Mouse (Mus musculus) kidney, adult 2 months (tissue): Measurements from ENCODE around the gene Trpc4ap. TPM values are rescaled to one million over a fixed set of nuclear protein-coding genes. Genes with fewer than 3 reads are reported as not detected.
"Not testable (repeated sequence)": the region's sequence is repeated elsewhere in the genome, so short reads cannot be mapped to it uniquely, and the experiment has no call there.

ENCODE experiments used
- DNase-seq: peaks from one replicate; pipeline ENCODE4 v3.0.0; 2021
- H3K27ac ChIP-seq: fragments of 200-500 bp; 2 replicates; pipeline ENCODE4 v1.5.1; 2012; ENCODE audit warnings: low read depth, low read length, control low read depth, inconsistent platforms; ENCODE audit not compliant: insufficient read depth
- H3K27me3 ChIP-seq: fragments of 200-500 bp; replicated peaks from 2 replicates; pipeline ENCODE4 v1.6.1; 2012; ENCODE audit warnings: mild to moderate bottlenecking, moderate library complexity, low read length, inconsistent platforms; ENCODE audit not compliant: control insufficient read depth, insufficient read depth
- H3K36me3 ChIP-seq: fragments of 200-500 bp; 2 replicates; pipeline ENCODE4 v1.6.1; 2012; ENCODE audit warnings: mild to moderate bottlenecking, moderate library complexity, low read length, inconsistent platforms; ENCODE audit not compliant: control insufficient read depth, insufficient read depth
- H3K4me1 ChIP-seq: fragments of 200-500 bp; 2 replicates; pipeline ENCODE4 v1.6.1; 2011; ENCODE audit warnings: low read length; ENCODE audit not compliant: control insufficient read depth, insufficient read depth
- H3K4me3 ChIP-seq: fragments of 200-500 bp; 2 replicates; pipeline ENCODE4 v1.5.1; 2011; ENCODE audit warnings: mild to moderate bottlenecking, low read depth, low read length, control low read depth; ENCODE audit not compliant: insufficient read depth
- CTCF ChIP-seq: fragments of 200-500 bp; conservative IDR thresholded peaks from 2 replicates; pipeline ENCODE4 v1.5.1; 2011; ENCODE audit warnings: low read depth, mild to moderate bottlenecking, control low read depth, low read length, moderate library complexity, mixed read lengths; ENCODE audit not compliant: insufficient read depth, insufficient read length
- POLR2A ChIP-seq: fragments of 200-500 bp; IDR thresholded peaks from one replicate; pipeline ENCODE4 v1.6.1; 2011; ENCODE audit warnings: low read depth, low read length, control low read depth
- WGBS: fragments of 180-500 bp; shearing (Covaris S2); methylation state at CpG from one replicate; pipeline ENCODE4 v1.1.7; 2018; 5-methylcytosine and 5-hydroxymethylcytosine counted together
- polyA plus RNA-seq: library from polyadenylated mRNA; depleted of rRNA; stranded (reverse); fragments of >200 nt; gene quantifications from 2 replicates; pipeline ENCODE4 v1.2.3, GENCODE M21; 2012

Trpc4ap gene
- polyA plus RNA-seq, 1 experiment = 110 TPM

DNA sequence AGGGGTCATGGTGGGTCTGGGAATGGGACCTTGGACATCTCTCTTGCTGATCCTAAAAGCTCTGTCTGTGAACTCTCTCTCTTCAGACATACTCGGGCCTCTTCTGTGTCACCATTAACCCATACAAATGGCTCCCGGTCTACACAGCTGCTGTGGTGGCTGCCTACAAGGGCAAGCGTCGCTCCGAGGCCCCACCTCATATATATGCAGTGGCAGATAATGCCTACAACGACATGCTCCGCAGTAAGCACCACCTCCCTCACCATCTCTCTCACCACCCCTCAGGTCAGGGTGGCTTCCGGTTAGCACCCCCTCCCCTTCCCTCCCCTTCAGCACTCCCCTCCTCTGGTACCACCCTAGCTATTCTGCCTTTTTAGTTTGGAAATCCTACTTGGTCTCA, 78.2 kb downstream of the Trpc4ap start:
- peaks cover 3% of the 10 kb centered on the region; the same call in 1 of the 2 replicates for H3K4me1 ChIP-seq
- DNase-seq = no peak
- TF ChIP-seq POLR2A = no peak
- no peak for TF ChIP-seq CTCF
- no peaks in the 10 kb centered on the region for H3K36me3 ChIP-seq
- H3K27me3 ChIP-seq = no peaks in the 10 kb centered on the region
- no peak overlapping the region for H3K4me3 ChIP-seq
- H3K27ac ChIP-seq = no peak overlapping the region
- WGBS = 75% methylated on average over 8 of the region's 8 CpGs

DNA sequence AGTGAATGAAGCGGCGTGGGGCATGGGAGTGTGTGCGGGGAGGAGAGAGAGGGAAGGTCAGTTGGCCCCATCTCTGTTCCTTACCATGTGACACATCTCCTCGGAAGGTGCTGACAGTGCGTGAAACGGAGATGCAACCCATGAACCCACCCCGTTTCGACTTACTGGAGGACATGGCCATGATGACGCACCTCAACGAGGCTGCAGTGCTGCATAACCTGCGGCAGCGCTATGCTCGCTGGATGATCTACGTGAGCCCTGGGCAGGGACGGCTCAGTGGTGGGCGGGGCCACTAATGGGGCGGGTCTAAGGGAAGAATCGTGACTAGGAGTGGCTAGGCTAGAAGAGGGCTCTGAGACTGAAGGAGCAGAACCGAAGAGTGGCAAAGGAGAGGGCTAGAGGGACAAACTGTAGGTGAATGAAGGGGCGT, 78.8 kb downstream of the Trpc4ap start:
- peak; percentile 76 for DNase-seq
- TF ChIP-seq CTCF (no peak), POLR2A (no peak)
- Histone ChIP-seq H3K27me3 (no peaks in the 10 kb centered on the region), H3K4me3 (peak overlapping the region; percentile 31), H3K4me1 (peaks cover 3% of the 10 kb centered on the region; the same call in 1 of the 2 replicates), H3K36me3 (no peaks in the 10 kb centered on the region), H3K27ac (no peak overlapping the region)
- WGBS = 9% methylated on average over 20 of the region's 20 CpGs

DNA sequence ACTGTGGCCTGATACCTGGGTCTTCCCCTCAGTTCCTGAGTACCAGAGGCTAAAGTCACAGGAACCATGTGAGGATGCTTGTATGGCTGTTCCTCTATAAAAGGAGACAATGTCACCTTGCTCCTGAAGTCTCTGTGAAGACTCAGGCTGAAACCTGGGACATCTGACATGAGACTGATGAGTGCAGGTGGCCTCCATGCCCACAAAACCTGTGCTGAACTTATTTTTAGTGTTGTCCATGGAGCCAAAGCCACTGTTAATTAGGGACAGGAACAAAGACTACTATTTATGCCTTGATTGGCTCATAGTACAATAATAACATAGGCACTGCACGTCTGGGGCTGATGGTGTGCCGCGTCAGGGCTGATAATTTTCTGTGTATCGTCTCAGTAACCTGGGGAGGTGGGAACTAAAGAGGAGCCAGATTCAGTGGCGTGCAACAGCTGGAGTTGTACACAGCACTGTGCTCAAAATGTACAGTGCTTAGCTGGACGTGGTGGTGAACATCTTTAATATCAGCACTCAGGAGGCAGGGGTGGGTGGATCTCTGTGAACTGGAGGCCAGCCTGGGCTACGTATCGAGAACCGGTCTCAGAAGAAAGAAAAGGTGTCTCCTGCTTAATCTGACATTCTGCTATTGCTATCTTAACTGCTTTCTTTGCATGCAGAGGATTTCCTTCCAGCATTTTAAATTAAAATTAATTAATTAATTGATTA, 80.2 kb downstream of the Trpc4ap start:
- Histone ChIP-seq H3K4me3 (no peak overlapping the region), H3K36me3 (no peaks in the 10 kb centered on the region), H3K27ac (no peak overlapping the region), H3K27me3 (no peaks in the 10 kb centered on the region), H3K4me1 (peaks cover 3% of the 10 kb centered on the region; the same call in 1 of the 2 replicates)
- DNase-seq = no peak
- 88% methylated on average over 9 of the region's 9 CpGs for WGBS
- TF ChIP-seq POLR2A (no peak), CTCF (no peak)

DNA sequence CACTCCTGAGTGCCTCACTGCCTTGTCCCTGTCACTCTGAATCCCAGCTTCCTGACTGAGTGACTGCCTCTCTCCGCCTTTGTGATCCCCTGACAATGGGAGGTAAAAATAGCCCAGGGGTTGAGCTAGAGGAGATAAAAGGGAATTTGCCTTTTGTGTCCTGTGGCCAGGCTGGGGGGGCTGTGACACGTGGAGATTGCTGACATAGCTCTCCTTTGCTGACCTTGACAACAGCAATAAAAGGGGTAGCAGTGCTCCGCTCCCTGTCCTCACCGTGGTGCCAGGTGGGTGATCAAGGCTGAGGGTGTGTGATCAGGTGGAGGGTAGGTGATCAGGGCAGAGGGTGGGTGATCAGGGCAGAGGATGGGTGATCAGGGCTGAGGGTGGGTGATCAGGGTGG, 81.2 kb downstream of the Trpc4ap start, which contains the start of gene Myh7b:
TSS of gene Myh7b (plus strand) at position 235 of the 400 bp plus-strand sequence.
- Histone ChIP-seq H3K27me3 (no peaks in the 10 kb centered on the region), H3K4me3 (no peak within 1 kb of the TSS), H3K27ac (no peak within 1 kb of the TSS), H3K4me1 (peaks cover 3% of the 10 kb centered on the region; the same call in 1 of the 2 replicates), H3K36me3 (no peaks in the 10 kb centered on the region)
- DNase-seq = no peak
- TF ChIP-seq POLR2A = no peak
- TF ChIP-seq CTCF = no peak
- WGBS = 44% methylated on average over 4 of the region's 4 CpGs

DNA sequence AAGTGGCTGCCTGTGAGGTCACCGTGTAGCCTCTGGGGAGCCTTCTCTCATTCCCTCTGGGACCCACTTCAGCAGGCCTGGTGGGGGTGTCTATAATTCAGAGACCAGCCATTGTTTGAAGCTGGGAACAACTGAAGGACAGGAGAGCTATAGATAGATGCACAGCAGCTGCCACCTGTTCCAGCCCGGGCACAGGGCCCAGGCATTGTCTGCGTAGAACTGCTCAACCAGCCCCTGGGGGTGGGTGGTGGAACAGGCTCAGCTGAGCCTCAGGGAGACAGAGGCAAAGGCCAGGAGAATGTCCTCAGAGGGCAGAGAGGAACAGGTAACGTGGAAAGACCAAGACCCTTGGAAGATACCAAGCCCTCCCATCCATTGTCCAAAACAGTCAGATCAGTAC, 85.8 kb downstream of the Trpc4ap start:
- TF ChIP-seq POLR2A = no peak
- TF ChIP-seq CTCF = no peak
- no peak overlapping the region for H3K4me3 ChIP-seq
- DNase-seq = no peak
- H3K36me3 ChIP-seq = no peaks in the 10 kb centered on the region
- no peaks in the 10 kb centered on the region for H3K4me1 ChIP-seq
- H3K27me3 ChIP-seq = no peaks in the 10 kb centered on the region
- WGBS = 92% methylated on average over 4 of the region's 4 CpGs
- H3K27ac ChIP-seq = no peak overlapping the region

DNA sequence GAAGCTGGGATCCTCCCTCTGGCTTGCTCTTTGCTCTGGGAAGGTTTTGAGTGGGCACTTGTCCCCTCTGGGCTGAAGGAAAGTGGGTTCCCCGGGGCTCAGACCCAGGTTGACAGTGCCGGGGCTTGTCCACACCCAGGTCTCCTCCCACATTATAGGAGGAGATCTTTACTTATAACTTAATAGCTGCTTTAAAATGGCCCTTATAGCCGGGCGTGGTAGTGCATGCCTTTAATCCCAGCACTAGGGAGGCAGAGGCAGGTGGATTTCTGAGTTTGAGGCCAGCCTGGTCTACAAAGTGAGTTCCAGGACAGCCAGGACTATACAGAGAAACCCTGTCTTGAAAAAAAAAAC, 87.0 kb downstream of the Trpc4ap start:
- not testable (repeated sequence) for DNase-seq, H3K27ac ChIP-seq, H3K4me3 ChIP-seq, H3K4me1 ChIP-seq, H3K36me3 ChIP-seq, H3K27me3 ChIP-seq
- 70% methylated on average over 4 of the region's 4 CpGs for WGBS

DNA sequence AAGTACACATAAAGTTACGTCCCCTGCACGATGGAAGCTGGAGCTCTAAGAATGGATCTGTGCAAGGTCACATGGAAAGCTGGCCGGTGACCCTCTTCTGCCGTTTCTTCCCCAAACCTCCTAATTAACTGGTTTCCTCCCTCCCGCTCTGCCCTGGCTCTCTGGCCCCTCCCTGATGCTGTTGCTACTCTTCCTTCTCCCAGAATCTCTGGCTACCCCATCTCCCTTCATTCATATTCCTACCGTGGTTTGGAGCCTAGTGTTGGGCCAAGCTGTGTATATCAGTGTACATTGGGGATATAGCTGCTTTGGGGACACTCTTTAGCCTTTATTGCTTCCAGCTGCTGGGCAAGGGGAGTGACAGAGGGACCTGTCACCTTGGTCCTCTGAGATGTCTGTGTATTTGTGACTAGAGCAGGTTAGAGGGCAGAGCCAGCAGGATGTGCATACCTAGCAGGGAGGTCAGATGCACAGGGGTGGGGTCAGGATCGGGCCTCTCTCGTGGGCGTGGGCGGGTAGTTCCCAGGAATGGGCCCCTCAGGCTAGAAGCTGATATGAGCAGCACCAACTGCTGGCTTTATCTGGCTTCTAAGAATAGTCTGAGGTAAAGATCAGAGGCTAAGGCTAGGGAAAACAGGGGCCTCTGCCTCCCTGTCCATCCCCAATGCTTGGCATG, 87.5 kb downstream of the Trpc4ap start:
- Histone ChIP-seq H3K27me3 (no peaks in the 10 kb centered on the region), H3K4me3 (no peak overlapping the region), H3K4me1 (no peaks in the 10 kb centered on the region), H3K36me3 (no peaks in the 10 kb centered on the region), H3K27ac (no peak overlapping the region)
- no peak for TF ChIP-seq CTCF
- TF ChIP-seq POLR2A = no peak
- no peak for DNase-seq
- WGBS = 48% methylated on average over 10 of the region's 10 CpGs
